Comparison of ENCODE assay signal across 10 mouse cellular contexts in the genomic region with DNA sequence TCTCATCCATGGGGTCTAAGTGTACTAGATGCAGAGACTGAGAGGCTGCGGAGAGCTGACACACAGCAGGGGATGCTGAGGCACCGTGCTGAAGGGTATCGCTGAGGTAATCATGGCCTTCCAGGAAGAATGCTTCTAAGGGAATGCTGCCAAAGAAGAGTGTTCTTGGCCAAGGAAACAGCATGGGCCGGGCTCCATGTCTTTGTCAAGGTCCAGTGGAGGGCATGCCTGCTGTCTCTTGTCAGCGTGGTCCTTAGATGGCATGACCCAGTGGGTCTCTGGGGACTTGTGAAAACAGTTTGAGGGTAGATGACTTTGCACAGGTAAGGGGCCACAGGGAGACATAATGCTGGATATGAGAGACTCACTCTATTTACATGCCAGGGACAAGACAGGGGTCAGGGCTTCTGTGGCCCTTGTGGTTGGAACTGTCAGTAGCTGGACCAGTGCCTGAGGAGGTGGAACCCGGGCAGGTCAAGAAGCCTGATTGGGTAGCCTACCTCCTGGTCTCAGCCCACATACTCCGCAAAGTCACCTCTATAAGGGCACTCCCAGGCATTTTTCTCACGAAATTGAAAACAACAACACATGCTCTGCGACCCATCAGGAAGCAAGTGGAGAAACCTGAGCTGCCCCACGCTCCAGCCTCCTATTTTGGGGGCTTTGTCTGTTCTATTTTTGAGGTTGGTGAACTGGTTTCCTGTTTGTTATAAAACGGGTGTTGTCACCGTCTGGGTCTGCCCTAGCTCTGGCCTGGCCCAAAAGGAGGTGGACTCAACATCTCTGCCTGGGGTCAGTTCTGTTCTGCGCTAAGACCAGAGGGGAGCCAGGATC.
DNase-seq lines count a peak whose midpoint lies in the region.
"Had no signal": no experiment of that assay in that cellular context is flagged by ENCODE, and none has a peak within 500 bp of the region (broad histone marks: within the 10 kb centered on the region; RNA-seq: fewer than 3 reads in every experiment).

No protein-coding gene starts in this region.

- DNase-seq in heart, adult 18-20 months, result peak; percentile 57
- DNase-seq in heart, embryonic 10.5 days (ENCODE audit: low spot score), result no peak
- peak; percentile 11 for DNase-seq in ovary, adult 18-20 months (ENCODE audit: low spot score)
- no peak for DNase-seq in ovary, postnatal 10 days (ENCODE audit: low spot score)
- peak; percentile 59 for DNase-seq in cerebellum, adult 8-10 months
- peak; percentile 42 to 45 for DNase-seq in kidney, postnatal 36 days
- no peak for DNase-seq in spleen, adult 18-20 months
- no peak for DNase-seq in thymus, postnatal 0 days (ENCODE audit: low spot score)
- DNase-seq: forebrain, postnatal 0 days had no signal

- peaks cover 6% of the 10 kb centered on the region; the same call in 1 of the 2 replicates for H3K4me1 ChIP-seq in heart, embryonic 10.5 days

- H3K27me3 ChIP-seq in heart, embryonic 10.5 days (ENCODE audit: insufficient read depth, poor library complexity, severe bottlenecking), result no peaks in the 10 kb centered on the region

- no peak overlapping the region for H3K4me3 ChIP-seq in heart, embryonic 10.5 days
- H3K4me3 ChIP-seq: embryonic facial prominence, embryonic 10.5 days had no signal

- no peaks in the 10 kb centered on the region for H3K36me3 ChIP-seq in heart, embryonic 10.5 days
- H3K36me3 ChIP-seq: embryonic facial prominence, embryonic 10.5 days had no signal

- WGBS in heart, embryonic 10.5 days, result 65% methylated on average over 13 of the region's 13 CpGs

- no peaks in the 10 kb centered on the region for H3K9me3 ChIP-seq in heart, embryonic 10.5 days
- H3K9me3 ChIP-seq: embryonic facial prominence, embryonic 10.5 days had no signal

- no peak overlapping the region for H3K27ac ChIP-seq in heart, embryonic 10.5 days
- H3K27ac ChIP-seq: embryonic facial prominence, embryonic 10.5 days had no signal

Comparison
In these comparisons a context has a peak if more than half of its experiments do, and no peak if none do; other contexts are left out.
1. DNase-seq: peak in heart, adult 18-20 months (2 of 2), ovary, adult 18-20 months (single experiment), cerebellum, adult 8-10 months (single experiment) and kidney, postnatal 36 days (2 of 2); none in heart, embryonic 10.5 days (single experiment), ovary, postnatal 10 days (single experiment), spleen, adult 18-20 months (0 of 2) and thymus, postnatal 0 days (single experiment).